Mouse (Mus musculus) midbrain, embryonic 14.5 days (tissue): Measurements from ENCODE around the gene Tcirg1. TPM values are rescaled to one million over a fixed set of nuclear protein-coding genes. Genes with fewer than 3 reads are reported as not detected.

Experiments used
- ATAC-seq: fragments of 200-750 bp; cut with Nextera tagmentation; 2 replicates; pipeline ENCODE4 v1.8.0; 2017; ENCODE audit warnings: moderate number of reproducible peaks, moderate library complexity; ENCODE audit not compliant: low FRiP score, low TSS enrichment
- DNase-seq: peaks from one replicate; pipeline ENCODE4 v3.0.0-alpha.2; 2015
- H3K27ac ChIP-seq: fragments of 300-500 bp; sonication (generic); replicated peaks from 2 replicates; pipeline ENCODE4 v1.5.1; 2014; ENCODE audit warnings: mild to moderate bottlenecking, low read depth, low read length, moderate library complexity
- H3K27me3 ChIP-seq: fragments of 300-500 bp; sonication (generic); 2 replicates; pipeline ENCODE4 v1.6.1; 2014; ENCODE audit warnings: low read length, control low read depth, mixed read lengths; ENCODE audit not compliant: control insufficient read depth, insufficient read depth
- H3K36me3 ChIP-seq: fragments of 300-500 bp; sonication (generic); 2 replicates; pipeline ENCODE4 v1.6.1; 2014; ENCODE audit warnings: low read length, control low read depth; ENCODE audit not compliant: control insufficient read depth, insufficient read depth
- H3K4me1 ChIP-seq: fragments of 300-500 bp; sonication (generic); 2 replicates; pipeline ENCODE4 v1.6.1; 2014; ENCODE audit warnings: mild to moderate bottlenecking, antibody characterized with exemption, low read length, control low read depth; ENCODE audit not compliant: control insufficient read depth, insufficient read depth
- H3K4me2 ChIP-seq: fragments of 300-500 bp; sonication (generic); 2 replicates; pipeline ENCODE4 v1.6.1; 2014; ENCODE audit warnings: mild to moderate bottlenecking, low read length, moderate library complexity
- H3K4me3 ChIP-seq: fragments of 300-500 bp; sonication (generic); replicated peaks from 2 replicates; pipeline ENCODE4 v1.5.1; 2014; ENCODE audit warnings: low read depth, low read length
- H3K9ac ChIP-seq: fragments of 300-500 bp; sonication (generic); replicated peaks from 2 replicates; pipeline ENCODE4 v1.6.1; 2014; ENCODE audit warnings: mild to moderate bottlenecking, low read length, moderate library complexity
- H3K9me3 ChIP-seq: fragments of 300-500 bp; sonication (generic); 2 replicates; pipeline ENCODE4 v1.6.1; 2016; ENCODE audit warnings: low read length, control low read depth, mixed read lengths; ENCODE audit not compliant: control insufficient read depth
- WGBS: fragments of 180-500 bp; shearing (Covaris S2); extraction: QIAGEN DNeasy Blood & Tissue Kit; methylation state at CpG from one replicate; pipeline ENCODE4 v1.1.7; 2014; 5-methylcytosine and 5-hydroxymethylcytosine counted together
- polyA plus RNA-seq: library from polyadenylated mRNA; unstranded; fragments of >200 nt; fragmentation: Nextera tagmentation; extraction: Ambion mirVana; gene quantifications from 2 replicates; pipeline ENCODE4 v1.2.1, GENCODE M21; 2014

The Tcirg1 gene
- polyA plus RNA-seq, 1 experiment from 2014 or later, result 11.0 TPM

DNA sequence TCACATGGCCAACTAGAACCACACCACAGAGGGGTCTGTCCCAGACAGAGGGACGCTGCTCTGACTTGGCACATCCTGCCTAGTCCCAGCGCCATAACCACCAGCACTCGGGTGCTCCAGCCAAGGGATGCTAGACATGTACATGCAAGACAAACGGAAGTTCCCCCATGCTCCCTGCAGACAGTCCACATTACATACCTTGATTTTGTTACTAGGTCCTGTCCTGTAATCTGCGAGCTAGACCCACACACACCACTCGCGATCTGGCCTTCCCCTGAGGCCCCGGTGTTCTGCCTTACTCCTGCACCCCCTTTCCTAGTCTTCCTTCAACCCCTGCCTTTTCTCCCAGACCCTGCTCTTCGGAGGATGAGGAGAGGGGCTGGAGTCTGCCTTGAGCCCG, 607 bp downstream of the Tcirg1 start:
- Histone ChIP-seq H3K36me3 (peaks cover 32% of the 10 kb centered on the region), H3K4me1 (peaks cover 6% of the 10 kb centered on the region; the same call in 1 of the 2 replicates), H3K9ac (peak overlapping the region; percentile 46; the same call in 1 of the 2 replicates), H3K27ac (no peak overlapping the region), H3K4me3 (peak overlapping the region; percentile 32), H3K4me2 (peak overlapping the region; percentile 63), H3K9me3 (no peaks in the 10 kb centered on the region), H3K27me3 (peaks cover 5% of the 10 kb centered on the region; the same call in 1 of the 2 replicates)
- ATAC-seq (no peak), DNase-seq (no peak)
- 46% methylated on average over 10 of the region's 10 CpGs for WGBS

DNA sequence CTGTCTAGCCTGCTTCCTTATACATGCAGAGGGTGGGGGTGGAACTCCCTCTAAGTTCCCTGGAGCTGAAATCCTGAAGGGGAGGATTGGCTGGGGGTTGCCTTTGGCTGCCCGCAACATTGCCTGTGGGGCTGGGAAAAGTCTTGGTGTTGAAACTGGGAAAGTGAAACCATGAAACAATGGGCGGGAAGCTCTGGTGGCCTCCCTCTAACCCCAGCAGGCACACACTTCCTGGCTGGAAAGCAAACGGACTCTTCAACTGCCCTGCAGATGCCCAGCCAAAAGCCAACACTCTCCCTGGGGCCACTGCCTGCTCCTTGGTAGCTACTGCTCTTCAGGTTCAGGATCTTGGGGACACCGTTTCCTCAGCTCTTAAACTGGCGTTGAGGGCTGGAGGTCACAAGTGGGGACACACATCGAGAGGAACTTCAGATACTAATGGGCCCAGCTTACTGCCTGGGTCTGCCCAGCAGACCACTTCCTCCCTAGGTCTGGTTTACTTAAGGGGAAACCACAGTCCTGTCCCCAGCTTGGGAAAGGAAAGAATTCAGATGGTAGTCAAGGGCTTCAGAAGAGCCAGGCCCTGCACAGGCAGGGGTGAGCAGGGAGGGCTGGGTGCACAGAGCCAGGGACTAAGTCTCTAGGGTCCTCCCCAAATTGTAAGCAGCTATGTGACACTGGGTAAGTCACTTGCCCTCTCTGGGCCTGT, 1.5 kb downstream of the Tcirg1 start:
- peaks cover 6% of the 10 kb centered on the region; the same call in 1 of the 2 replicates for H3K4me1 ChIP-seq
- H3K4me3 ChIP-seq, result no peak overlapping the region
- ATAC-seq (no peak), DNase-seq (no peak)
- no peak overlapping the region for H3K9ac ChIP-seq
- 55% methylated on average over 6 of the region's 6 CpGs for WGBS
- H3K27ac ChIP-seq, result no peak overlapping the region
- 0 out of 2 replicates have a peak overlapping the region, but pooled peaks have one; percentile 17 for H3K4me2 ChIP-seq
- H3K36me3 ChIP-seq, result peaks cover 26% of the 10 kb centered on the region
- peaks cover 5% of the 10 kb centered on the region; the same call in 1 of the 2 replicates for H3K27me3 ChIP-seq
- H3K9me3 ChIP-seq, result no peaks in the 10 kb centered on the region

DNA sequence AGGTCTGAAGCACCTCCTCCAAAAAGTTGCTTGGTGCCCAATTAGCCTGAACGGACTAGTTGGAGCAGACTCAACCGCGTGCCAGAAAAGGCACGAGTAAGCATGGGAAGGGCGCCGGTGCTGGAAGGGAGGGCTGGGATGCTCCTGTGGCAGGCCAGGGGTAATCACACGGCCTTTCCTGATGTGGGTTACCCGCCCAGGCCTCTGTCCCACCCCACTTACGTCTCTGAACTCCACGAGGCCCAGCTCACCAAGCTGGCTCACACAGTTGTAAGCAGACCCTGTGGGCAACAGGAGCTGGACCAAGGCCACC, 2.6 kb downstream of the Tcirg1 start:
- WGBS, result 68% methylated on average over 10 of the region's 10 CpGs
- no peak for ATAC-seq

DNA sequence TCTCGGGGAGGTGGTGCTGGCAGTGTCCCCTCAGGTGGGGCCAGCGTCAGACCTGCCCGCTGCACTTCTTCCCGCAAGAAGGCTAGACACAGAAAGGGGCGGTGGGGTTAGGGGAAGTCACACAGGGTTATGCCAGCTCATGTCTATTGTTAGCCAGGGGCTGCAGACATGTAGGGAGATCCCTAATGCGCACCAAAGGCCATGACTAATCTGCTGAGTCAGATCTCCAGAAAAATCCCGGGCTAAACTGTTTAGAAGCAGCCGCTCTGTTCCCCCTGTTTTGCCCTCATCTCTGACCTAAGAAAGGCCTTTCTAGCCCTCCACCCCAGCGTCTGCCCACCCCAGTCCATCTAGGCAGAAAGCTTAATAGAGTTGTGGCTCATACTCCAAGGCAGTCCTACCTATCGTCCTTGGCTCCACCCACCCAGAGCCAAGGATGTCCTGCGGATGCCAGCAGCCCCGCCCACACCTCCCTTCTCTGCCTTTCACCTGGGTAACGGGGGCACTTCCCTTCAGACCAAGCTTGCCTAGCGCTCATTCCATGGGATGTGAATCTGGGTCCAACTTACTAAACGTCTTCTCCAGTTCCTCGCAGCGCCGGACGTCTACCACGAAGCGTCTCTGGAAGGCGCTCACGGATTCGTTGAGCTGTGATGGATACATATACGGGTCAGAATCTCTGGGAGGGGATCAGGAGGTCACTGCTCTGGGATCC, 3.1 kb downstream of the Tcirg1 start:
- peaks cover 6% of the 10 kb centered on the region; the same call in 1 of the 2 replicates for H3K4me1 ChIP-seq
- no peak overlapping the region for H3K9ac ChIP-seq
- DNase-seq, result no peak
- H3K9me3 ChIP-seq, result no peaks in the 10 kb centered on the region
- WGBS, result 53% methylated on average over 25 of the region's 25 CpGs
- no peak for ATAC-seq
- H3K27me3 ChIP-seq, result peaks cover 5% of the 10 kb centered on the region; the same call in 1 of the 2 replicates
- H3K36me3 ChIP-seq, result peaks cover 10% of the 10 kb centered on the region
- no peak overlapping the region for H3K4me3 ChIP-seq
- no peak overlapping the region for H3K4me2 ChIP-seq
- no peak overlapping the region for H3K27ac ChIP-seq

More for the DNA sequence above, 2.6 kb downstream of the Tcirg1 start:
- peaks cover 16% of the 10 kb centered on the region for H3K36me3 ChIP-seq
- H3K27me3 ChIP-seq, result peaks cover 5% of the 10 kb centered on the region; the same call in 1 of the 2 replicates
- H3K9me3 ChIP-seq, result no peaks in the 10 kb centered on the region
- peaks cover 6% of the 10 kb centered on the region; the same call in 1 of the 2 replicates for H3K4me1 ChIP-seq
- DNase-seq, result no peak
- no peak overlapping the region for H3K4me3 ChIP-seq
- H3K4me2 ChIP-seq, result no peak overlapping the region
- H3K9ac ChIP-seq, result no peak overlapping the region
- H3K27ac ChIP-seq, result no peak overlapping the region

DNA sequence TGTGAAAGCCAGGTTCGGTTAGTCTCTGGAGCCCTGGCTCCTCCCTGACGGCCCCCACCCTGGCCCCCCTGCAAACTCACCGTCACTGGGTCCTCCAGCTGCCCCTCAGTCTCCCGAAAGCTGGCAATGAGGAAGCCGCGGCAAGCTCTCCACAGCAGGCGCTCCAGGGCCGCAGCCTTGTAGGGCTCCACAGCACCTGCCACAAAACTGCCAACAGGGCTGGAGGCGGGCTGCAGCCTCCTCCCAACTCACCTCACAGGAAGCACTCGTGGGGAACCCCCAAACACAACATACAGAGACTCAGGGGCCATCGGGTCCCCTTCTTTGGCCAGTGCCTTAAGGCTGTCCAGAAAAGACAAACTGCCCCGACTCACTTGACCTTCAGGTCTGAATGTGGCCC, 4.0 kb downstream of the Tcirg1 start:
- Histone ChIP-seq H3K9ac (no peak overlapping the region), H3K4me2 (no peak overlapping the region), H3K4me1 (peaks cover 6% of the 10 kb centered on the region; the same call in 1 of the 2 replicates), H3K4me3 (no peak overlapping the region), H3K27me3 (peaks cover 5% of the 10 kb centered on the region; the same call in 1 of the 2 replicates), H3K36me3 (peaks cover 2% of the 10 kb centered on the region; the same call in 1 of the 2 replicates), H3K27ac (no peak overlapping the region), H3K9me3 (no peaks in the 10 kb centered on the region)
- no peak for DNase-seq
- WGBS, result 76% methylated on average over 12 of the region's 12 CpGs
- ATAC-seq, result no peak

DNA sequence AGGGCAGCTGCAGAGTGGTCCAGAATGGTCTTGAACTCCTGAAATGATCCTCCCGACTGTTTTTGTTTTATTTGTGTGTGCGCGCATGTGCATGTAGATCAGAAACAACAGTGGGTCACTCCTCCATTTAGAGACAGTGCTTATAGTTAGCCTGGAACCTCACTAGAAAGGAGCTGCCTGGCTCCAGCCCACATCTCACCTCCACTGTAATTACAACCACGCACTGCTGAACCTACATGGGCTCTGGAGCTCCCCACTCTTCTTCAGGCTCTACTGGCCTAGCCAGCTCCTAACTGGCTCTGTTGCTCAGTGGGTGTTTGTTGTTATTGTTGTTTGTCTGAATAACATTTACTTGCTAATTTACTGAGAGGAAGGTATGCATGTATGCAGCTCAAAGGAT, 7.3 kb downstream of the Tcirg1 start:
- no peak overlapping the region for H3K4me3 ChIP-seq
- H3K9ac ChIP-seq, result no peak overlapping the region
- H3K4me1 ChIP-seq, result no peaks in the 10 kb centered on the region
- no peak overlapping the region for H3K27ac ChIP-seq
- no peaks in the 10 kb centered on the region for H3K27me3 ChIP-seq
- ATAC-seq (no peak), DNase-seq (no peak)
- WGBS, result 96% methylated on average over 4 of the region's 4 CpGs
- H3K4me2 ChIP-seq, result no peak overlapping the region
- H3K9me3 ChIP-seq, result no peaks in the 10 kb centered on the region
- peaks cover 16% of the 10 kb centered on the region for H3K36me3 ChIP-seq

DNA sequence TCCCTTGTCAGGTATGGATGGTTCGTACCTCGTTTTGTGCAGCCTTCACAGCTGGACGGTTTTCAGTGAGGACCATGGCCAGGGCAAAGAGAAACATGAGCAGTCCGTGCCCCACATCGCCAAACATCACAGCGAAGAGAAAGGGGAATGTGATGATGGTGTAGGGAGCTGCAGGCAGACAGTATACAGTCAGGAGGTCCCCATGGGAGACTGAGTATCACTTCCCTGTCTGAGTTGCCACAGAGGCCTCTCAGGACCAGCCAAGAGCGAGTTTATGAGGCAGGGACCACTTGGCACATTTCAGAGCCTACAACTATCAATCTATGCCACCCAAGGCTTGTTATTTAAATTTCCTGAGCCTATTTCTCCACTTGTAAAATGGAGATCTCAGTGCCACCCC, 8.0 kb downstream of the Tcirg1 start:
- 90% methylated on average over 7 of the region's 7 CpGs for WGBS
- no peak for ATAC-seq
- no peak overlapping the region for H3K4me2 ChIP-seq
- no peaks in the 10 kb centered on the region for H3K4me1 ChIP-seq
- no peak overlapping the region for H3K27ac ChIP-seq
- H3K36me3 ChIP-seq, result peaks cover 22% of the 10 kb centered on the region
- DNase-seq, result no peak
- H3K4me3 ChIP-seq, result no peak overlapping the region
- no peak overlapping the region for H3K9ac ChIP-seq
- no peaks in the 10 kb centered on the region for H3K9me3 ChIP-seq
- no peaks in the 10 kb centered on the region for H3K27me3 ChIP-seq

DNA sequence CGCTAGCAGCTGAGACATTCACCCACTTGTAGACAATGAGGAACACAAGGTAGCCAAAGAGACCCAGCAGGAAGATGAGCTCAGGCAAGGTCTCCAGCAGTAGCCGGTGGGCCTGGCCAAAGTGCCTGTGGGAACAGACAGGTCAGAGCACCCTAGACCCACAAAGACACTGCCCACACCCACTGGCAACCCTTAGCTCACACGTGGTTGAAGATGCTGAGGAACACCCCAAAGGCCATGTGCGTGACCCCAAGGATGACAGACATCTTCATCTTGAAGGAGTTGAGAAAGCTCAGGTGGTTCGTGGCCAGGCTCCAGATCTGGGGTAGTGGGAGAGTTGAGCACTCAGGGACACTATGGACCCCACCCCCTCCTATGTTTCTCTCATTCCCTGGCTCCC, 9.4 kb downstream of the Tcirg1 start:
- no peak overlapping the region for H3K9ac ChIP-seq
- no peak overlapping the region for H3K4me3 ChIP-seq
- H3K27me3 ChIP-seq, result no peaks in the 10 kb centered on the region
- H3K36me3 ChIP-seq, result peaks cover 36% of the 10 kb centered on the region
- DNase-seq (no peak), ATAC-seq (no peak)
- WGBS, result 93% methylated on average over 5 of the region's 5 CpGs
- no peaks in the 10 kb centered on the region for H3K9me3 ChIP-seq
- H3K4me1 ChIP-seq, result no peaks in the 10 kb centered on the region
- H3K27ac ChIP-seq, result no peak overlapping the region
- no peak overlapping the region for H3K4me2 ChIP-seq
